Mouse (Mus musculus): Measurements from ENCODE around the gene Ccdc13. TPM values are rescaled to one million over a fixed set of nuclear protein-coding genes. Genes with fewer than 3 reads are reported as not detected.

Gene Ccdc13
- 0.30 TPM in 2 replicates for polyA plus RNA-seq (2012; rRNA removed)

GRCm38 (mm10) chr9:121838829-121839621 lies at the start of gene Ccdc13:
Gene Ccdc13 (minus strand): TSS chr9:121839461.
- Histone ChIP-seq H3K36me3 (ENCODE audit: control insufficient read depth, insufficient read depth, low read length) (no peaks in the 10 kb centered on the region), H3K4me1 (ENCODE audit: control insufficient read depth, insufficient read depth, low read length) (0 out of 2 replicates have a peak, but pooled peaks cover 3% of the 10 kb centered on the region), H3K4me3 (ENCODE audit: insufficient read depth, low read depth, low read length) (peak within 1 kb of the TSS; percentile 43), H3K27ac (ENCODE audit: insufficient read depth, low read depth, low read length) (no peak within 1 kb of the TSS), H3K27me3 (replicated peaks; ENCODE audit: control insufficient read depth, insufficient read depth, low read length) (no peaks in the 10 kb centered on the region)
- peak; percentile 64 for DNase-seq
- 11% methylated on average over 61 of the region's 61 CpGs for WGBS
- no peak for TF ChIP-seq POLR2A (IDR thresholded peaks at IDR 0.05; ENCODE audit: low read depth, low read length)
- no peak for TF ChIP-seq CTCF (conservative IDR thresholded peaks at IDR 0.05; ENCODE audit: insufficient read depth, insufficient read length, low read depth, low read length)

- Histone ChIP-seq H3K4me3 (ENCODE audit: insufficient read depth, low read depth, low read length) (no peak overlapping the region), H3K27ac (ENCODE audit: insufficient read depth, low read depth, low read length) (peak overlapping the region; percentile 26), H3K36me3 (ENCODE audit: control insufficient read depth, insufficient read depth, low read length) (no peaks in the 10 kb centered on the region), H3K4me1 (ENCODE audit: control insufficient read depth, insufficient read depth, low read length) (no peaks in the 10 kb centered on the region), H3K27me3 (replicated peaks; ENCODE audit: control insufficient read depth, insufficient read depth, low read length) (no peaks in the 10 kb centered on the region)
- 30% methylated on average over 7 of the region's 7 CpGs for WGBS
- TF ChIP-seq CTCF (conservative IDR thresholded peaks at IDR 0.05; ENCODE audit: insufficient read depth, insufficient read length, low read depth, low read length) (no peak), POLR2A (IDR thresholded peaks at IDR 0.05; ENCODE audit: low read depth, low read length) (no peak)
- DNase-seq, result peak; percentile 36
These were observed 42.8 kb upstream of the Ccdc13 start for GRCm38 (mm10) chr9:121882015-121882457.

- WGBS, result 54% methylated on average over 6 of the region's 6 CpGs
- Histone ChIP-seq H3K27me3 (replicated peaks; ENCODE audit: control insufficient read depth, insufficient read depth, low read length) (no peaks in the 10 kb centered on the region), H3K27ac (ENCODE audit: insufficient read depth, low read depth, low read length) (no peak overlapping the region), H3K4me3 (ENCODE audit: insufficient read depth, low read depth, low read length) (no peak overlapping the region), H3K36me3 (ENCODE audit: control insufficient read depth, insufficient read depth, low read length) (no peaks in the 10 kb centered on the region), H3K4me1 (ENCODE audit: control insufficient read depth, insufficient read depth, low read length) (no peaks in the 10 kb centered on the region)
- TF ChIP-seq POLR2A (IDR thresholded peaks at IDR 0.05; ENCODE audit: low read depth, low read length), result no peak
- peak; percentile 52 for TF ChIP-seq CTCF (conservative IDR thresholded peaks at IDR 0.05; ENCODE audit: insufficient read depth, insufficient read length, low read depth, low read length)
- DNase-seq, result no peak
These were observed 42.0 kb upstream of the Ccdc13 start for GRCm38 (mm10) chr9:121881301-121881700.

- WGBS, result 21% methylated on average over 14 of the region's 14 CpGs
- H3K36me3 ChIP-seq (ENCODE audit: control insufficient read depth, insufficient read depth, low read length), result no peaks in the 10 kb centered on the region
- DNase-seq, result peak; percentile 77
- no peak overlapping the region for H3K4me3 ChIP-seq (ENCODE audit: insufficient read depth, low read depth, low read length)
- H3K4me1 ChIP-seq (ENCODE audit: control insufficient read depth, insufficient read depth, low read length), result no peaks in the 10 kb centered on the region
- TF ChIP-seq CTCF (conservative IDR thresholded peaks at IDR 0.05; ENCODE audit: insufficient read depth, insufficient read length, low read depth, low read length) (peak; percentile 80), POLR2A (IDR thresholded peaks at IDR 0.05; ENCODE audit: low read depth, low read length) (no peak)
- no peak overlapping the region for H3K27ac ChIP-seq (ENCODE audit: insufficient read depth, low read depth, low read length)
- no peaks in the 10 kb centered on the region for H3K27me3 ChIP-seq (replicated peaks; ENCODE audit: control insufficient read depth, insufficient read depth, low read length)
These were observed 41.6 kb upstream of the Ccdc13 start for GRCm38 (mm10) chr9:121880840-121881239.

GRCm38 (mm10) chr9:121877052-121877740 lies 37.9 kb upstream of the Ccdc13 start:
- Histone ChIP-seq H3K36me3 (ENCODE audit: control insufficient read depth, insufficient read depth, low read length) (no peaks in the 10 kb centered on the region), H3K4me3 (ENCODE audit: insufficient read depth, low read depth, low read length) (no peak overlapping the region), H3K27ac (ENCODE audit: insufficient read depth, low read depth, low read length) (no peak overlapping the region), H3K4me1 (ENCODE audit: control insufficient read depth, insufficient read depth, low read length) (no peaks in the 10 kb centered on the region), H3K27me3 (replicated peaks; ENCODE audit: control insufficient read depth, insufficient read depth, low read length) (no peaks in the 10 kb centered on the region)
- TF ChIP-seq POLR2A (IDR thresholded peaks at IDR 0.05; ENCODE audit: low read depth, low read length), result no peak
- TF ChIP-seq CTCF (conservative IDR thresholded peaks at IDR 0.05; ENCODE audit: insufficient read depth, insufficient read length, low read depth, low read length), result peak; percentile 85
- WGBS, result 5% methylated on average over 3 of the region's 3 CpGs
- peak; percentile 74 for DNase-seq

GRCm38 (mm10) chr9:121873578-121873977 lies 34.3 kb upstream of the Ccdc13 start:
- Histone ChIP-seq H3K27ac (ENCODE audit: insufficient read depth, low read depth, low read length) (no peak overlapping the region), H3K4me1 (ENCODE audit: control insufficient read depth, insufficient read depth, low read length) (no peaks in the 10 kb centered on the region), H3K4me3 (ENCODE audit: insufficient read depth, low read depth, low read length) (no peak overlapping the region), H3K36me3 (ENCODE audit: control insufficient read depth, insufficient read depth, low read length) (no peaks in the 10 kb centered on the region), H3K27me3 (replicated peaks; ENCODE audit: control insufficient read depth, insufficient read depth, low read length) (no peaks in the 10 kb centered on the region)
- DNase-seq, result no peak
- TF ChIP-seq POLR2A (IDR thresholded peaks at IDR 0.05; ENCODE audit: low read depth, low read length) (no peak), CTCF (conservative IDR thresholded peaks at IDR 0.05; ENCODE audit: insufficient read depth, insufficient read length, low read depth, low read length) (no peak)

GRCm38 (mm10) chr9:121872062-121872683 lies 32.9 kb upstream of the Ccdc13 start:
- no peaks in the 10 kb centered on the region for H3K4me1 ChIP-seq (ENCODE audit: control insufficient read depth, insufficient read depth, low read length)
- DNase-seq, result peak; percentile 28
- no peak for TF ChIP-seq POLR2A (IDR thresholded peaks at IDR 0.05; ENCODE audit: low read depth, low read length)
- TF ChIP-seq CTCF (conservative IDR thresholded peaks at IDR 0.05; ENCODE audit: insufficient read depth, insufficient read length, low read depth, low read length), result no peak
- 75% methylated on average over 2 of the region's 2 CpGs for WGBS
- H3K4me3 ChIP-seq (ENCODE audit: insufficient read depth, low read depth, low read length), result no peak overlapping the region
- no peak overlapping the region for H3K27ac ChIP-seq (ENCODE audit: insufficient read depth, low read depth, low read length)
- no peaks in the 10 kb centered on the region for H3K27me3 ChIP-seq (replicated peaks; ENCODE audit: control insufficient read depth, insufficient read depth, low read length)
- H3K36me3 ChIP-seq (ENCODE audit: control insufficient read depth, insufficient read depth, low read length), result no peaks in the 10 kb centered on the region

All from kidney, adult 2 months (tissue).